Mouse (Mus musculus): ENCODE data around the gene Rab1a.

GRCm38 (mm10) chr11:20249296-20250110 lies 48.3 kb downstream of the Rab1a start, which contains the start of gene Cep68:
- no peak; the same call in 1 of the 2 replicates for TF ChIP-seq CTCF (IDR thresholded peaks at IDR 0.05; ENCODE audit: low read depth)
- TF ChIP-seq EP300 (IDR thresholded peaks at IDR 0.05; ENCODE audit: low read depth): no peak
